Mouse (Mus musculus) lung, postnatal 36 days (tissue): ENCODE measurements around the gene Ncapg.
A peak's percentile ranks its signal among the peaks of the same experiment; 100 is the strongest.
"Not testable (repeated sequence)": the region's sequence is repeated elsewhere in the genome, so short reads cannot be mapped to it uniquely, and the experiment has no call there.

ENCODE experiments used
- DNase-seq: peaks from one replicate; pipeline ENCODE4 v3.0.0; 2022; ENCODE audit warnings: mixed read lengths

Gene Ncapg

DNA sequence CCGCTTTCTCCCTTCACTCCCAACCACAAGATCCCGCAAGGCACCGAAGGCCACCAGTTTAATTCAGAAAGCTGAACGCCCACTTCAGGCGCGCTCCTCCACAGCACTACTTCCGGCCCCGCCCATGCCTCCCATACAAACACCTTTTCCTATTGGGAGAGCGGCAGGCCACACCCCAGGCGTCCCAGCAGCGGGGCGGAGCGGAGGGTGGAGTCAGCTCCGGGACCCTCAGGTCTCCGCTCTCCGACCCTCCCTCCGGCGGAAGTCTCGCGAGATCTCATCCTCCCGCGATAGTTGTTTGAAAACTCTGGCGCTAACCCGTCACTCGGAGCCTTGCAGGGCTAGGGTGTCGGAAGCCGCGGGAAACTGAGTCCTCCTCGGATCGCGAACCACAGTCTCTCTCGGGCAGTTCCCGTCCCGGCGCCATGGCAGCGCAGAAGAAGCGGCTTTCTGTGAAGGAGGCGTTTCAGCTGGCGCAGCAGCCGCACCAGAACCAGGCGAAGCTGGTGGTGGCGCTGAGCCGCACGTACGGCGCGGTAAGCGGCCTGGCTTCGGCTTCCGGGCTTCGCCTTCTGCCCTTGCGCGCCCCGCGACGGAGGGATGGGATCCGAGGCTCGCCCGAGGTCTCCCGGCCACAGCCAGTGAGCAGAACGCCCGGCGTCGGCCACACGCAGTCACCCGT is at the start of gene Ncapg:
Gene Ncapg, plus strand, starts transcription at position 322 of the 682 bp plus-strand sequence.
- DNase-seq: peak; percentile 100

- DNase-seq: no peak
Observed at GRCm38 (mm10) chr5:45621511-45621910, 48.2 kb upstream of the Ncapg start.

DNA sequence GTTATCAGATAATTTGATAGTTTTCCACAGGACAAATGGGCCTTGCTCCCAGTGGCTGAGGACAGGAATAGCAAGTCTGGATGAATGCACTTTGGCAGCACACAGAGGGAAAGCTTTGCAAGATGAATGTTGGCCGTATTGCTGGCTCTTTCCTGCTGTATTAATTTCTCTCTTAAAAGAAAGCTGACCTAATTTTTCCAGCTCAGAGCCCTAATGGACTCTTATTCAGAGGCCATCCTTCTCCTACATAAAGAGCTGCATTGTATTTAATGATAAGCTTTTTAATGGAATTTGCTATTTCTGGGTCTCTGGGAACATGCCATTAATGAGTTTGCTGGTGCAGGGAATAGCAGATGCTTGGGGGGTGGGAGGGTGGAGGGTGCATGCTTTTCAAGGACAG is 41.9 kb upstream of the Ncapg start:
- no peak for DNase-seq

GRCm38 (mm10) chr5:45629470-45629869 is 40.2 kb upstream of the Ncapg start:
- no peak for DNase-seq

- DNase-seq: no peak
Observed at GRCm38 (mm10) chr5:45638378-45638777, 31.3 kb upstream of the Ncapg start.

DNA sequence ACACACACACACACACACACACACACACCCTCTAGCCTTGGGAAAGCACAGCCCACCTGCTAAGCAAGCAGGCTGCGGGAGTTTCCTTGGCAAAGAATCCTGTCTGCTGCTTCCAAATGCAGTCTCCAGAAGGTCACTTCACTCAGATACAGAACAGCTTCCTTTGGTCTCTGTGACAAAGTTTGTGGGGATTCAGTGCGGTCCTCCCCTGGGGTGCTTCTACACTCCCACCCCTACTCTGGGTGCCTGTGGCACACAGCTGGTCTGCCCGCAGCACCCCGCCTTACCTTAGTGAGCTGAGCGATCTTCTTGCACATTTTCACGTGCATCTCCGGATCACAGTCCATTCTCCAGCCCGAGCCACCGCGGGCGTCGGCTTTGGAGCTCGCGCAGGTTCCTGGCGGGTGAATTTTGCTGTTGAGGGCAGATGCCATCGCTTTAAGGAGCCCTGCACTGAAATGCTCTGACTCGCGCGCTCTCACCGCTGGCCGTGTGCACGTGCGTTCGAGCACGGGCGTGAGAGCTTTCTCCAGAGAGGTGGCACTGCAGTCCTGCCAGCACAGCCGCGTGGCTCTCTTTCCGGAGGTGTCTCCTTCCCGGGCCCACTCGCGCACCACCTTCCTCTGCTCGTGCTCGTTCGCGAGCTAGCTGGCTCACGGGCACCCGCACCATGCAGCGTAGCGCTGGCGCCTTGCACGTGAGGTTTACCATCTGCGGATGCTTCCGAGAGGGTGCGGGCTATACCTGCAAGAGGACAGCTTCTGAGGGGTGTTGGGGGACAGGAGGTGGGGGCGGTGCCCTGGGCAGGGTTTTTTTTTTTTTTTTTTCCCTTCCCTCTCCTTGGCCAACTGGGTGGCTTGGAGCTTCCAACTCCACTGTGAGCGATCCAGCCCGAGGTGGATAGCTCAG is 30.7 kb upstream of the Ncapg start, which contains the start of gene Fam184b:
Gene Fam184b, minus strand, starts transcription at position 809 of the 909 bp plus-strand sequence.
- peak; percentile 27 for DNase-seq

GRCm38 (mm10) chr5:45639715-45640092 is 30.0 kb upstream of the Ncapg start:
- DNase-seq: no peak

DNA sequence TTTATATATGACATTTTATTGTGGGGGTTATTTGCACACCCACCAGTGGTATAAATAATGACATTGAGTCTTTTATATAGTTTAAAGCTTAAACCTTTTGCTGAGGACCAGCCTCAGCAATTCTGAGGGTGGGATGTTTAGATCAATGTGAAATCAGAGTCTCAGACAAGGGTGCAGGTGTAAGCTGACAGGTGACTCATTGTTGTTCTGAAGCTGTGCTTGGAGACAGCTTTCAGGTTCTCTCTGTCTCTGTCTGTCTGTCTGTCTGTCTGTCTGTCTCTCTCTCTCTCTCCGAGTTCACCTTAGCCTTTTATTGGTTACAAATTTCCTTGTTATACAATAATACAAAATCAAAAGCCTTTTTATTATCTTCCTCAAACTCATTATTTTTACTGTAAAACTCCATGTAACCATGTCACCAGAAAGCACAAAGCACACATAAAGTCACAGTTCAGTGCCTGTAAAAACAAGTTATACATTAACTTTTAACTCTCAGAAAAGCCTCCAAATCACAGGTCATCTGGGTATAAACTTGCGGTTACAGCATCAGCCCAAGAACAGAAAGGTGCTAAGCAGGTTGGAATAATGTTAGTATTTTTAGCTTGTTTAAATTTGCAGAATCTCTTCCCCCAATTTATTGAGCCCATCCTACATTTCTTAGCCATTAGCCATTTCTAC is 18.6 kb upstream of the Ncapg start:
- no peak for DNase-seq

- DNase-seq: not testable (repeated sequence)
Observed at GRCm38 (mm10) chr5:45658406-45658805, 11.3 kb upstream of the Ncapg start.

DNA sequence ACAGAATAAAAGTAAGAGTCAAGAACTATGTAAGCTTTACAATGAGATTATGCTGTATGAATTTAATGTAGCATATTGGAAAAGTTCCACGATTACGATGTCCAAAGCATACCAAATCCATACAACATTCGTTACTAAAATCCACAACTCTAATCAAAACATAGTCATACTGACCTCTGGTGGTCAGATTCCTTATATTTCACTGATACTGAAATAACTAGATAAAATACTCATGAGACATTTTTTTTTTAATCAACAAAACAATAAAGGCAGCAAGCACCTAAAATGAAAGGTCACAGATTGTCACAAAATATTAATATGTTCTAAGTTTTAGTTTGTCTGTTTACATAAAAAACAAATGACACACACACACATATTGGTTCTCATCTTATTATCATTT is 1.4 kb upstream of the Ncapg start:
- peak; percentile 70 for DNase-seq

DNA sequence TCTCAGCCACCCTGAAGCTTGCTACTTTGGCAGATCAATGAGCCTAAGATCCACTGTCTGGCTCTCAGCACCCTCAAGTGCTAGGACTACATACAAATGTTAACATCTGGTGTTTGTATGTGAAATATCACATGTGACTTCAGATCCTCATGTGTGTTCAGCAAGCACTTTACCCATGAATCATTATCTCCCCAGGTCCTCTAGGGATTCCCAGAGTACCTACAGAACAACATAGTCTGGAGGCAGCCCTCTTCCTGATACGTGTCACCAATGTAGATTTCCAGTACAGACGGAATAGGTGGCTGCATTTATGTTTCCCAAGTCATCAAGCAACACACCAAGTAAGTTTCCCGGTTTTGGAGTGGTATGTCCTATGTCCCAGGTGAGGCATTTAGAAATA is 888 bp upstream of the Ncapg start:
- DNase-seq: no peak

DNA sequence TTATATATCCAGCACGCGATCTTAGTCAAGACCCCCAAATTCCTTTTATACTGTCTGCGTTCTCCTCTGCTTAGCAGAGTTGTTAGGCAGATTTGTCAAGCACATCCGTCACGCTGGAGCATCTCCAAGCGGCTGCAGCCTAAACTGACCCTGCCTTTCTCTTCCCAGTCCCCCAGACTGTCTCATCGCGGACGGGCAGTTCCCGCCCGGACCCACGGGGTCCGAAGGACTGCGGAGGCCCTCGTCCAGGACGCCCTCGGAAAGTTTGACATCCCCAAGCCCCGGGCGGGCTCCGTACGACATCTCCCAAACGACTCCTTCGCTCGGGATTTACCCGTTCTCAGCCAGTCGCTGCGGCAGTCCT is 503 bp upstream of the Ncapg start:
- DNase-seq: no peak

- DNase-seq: no peak
Observed at GRCm38 (mm10) chr5:45670280-45670670, 556 bp downstream of the Ncapg start.

DNA sequence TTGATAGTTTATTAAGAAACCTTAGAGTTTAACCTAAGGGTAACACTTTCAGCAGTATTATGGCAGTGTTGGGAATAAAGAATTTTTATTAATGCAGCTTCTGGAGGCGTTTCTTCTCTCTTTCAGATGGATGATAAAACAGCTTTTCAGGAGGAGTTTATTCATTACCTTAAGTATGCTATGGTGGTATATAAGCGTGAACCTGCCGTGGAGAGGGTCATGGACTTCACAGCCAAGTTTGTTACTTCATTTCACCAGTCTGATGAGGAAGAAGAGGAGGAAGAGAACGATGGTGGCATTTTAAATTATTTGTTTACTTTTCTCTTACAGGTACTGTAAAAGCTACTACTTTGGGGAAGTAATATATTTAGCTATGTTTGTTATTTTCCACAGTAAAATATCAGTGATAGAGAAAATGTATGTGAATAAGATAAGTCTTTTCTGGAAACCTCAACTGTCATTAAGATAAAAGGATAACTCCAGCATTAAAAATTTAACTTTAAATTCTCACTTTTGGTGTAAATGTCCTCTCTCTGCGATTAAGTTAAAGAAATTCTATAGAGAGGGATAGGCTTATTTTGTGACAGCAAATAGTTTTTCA is 1.3 kb downstream of the Ncapg start:
- DNase-seq: no peak

- no peak for DNase-seq
Observed at GRCm38 (mm10) chr5:45675032-45675431, 5.3 kb downstream of the Ncapg start.

GRCm38 (mm10) chr5:45677639-45678038 is 7.9 kb downstream of the Ncapg start:
- DNase-seq: no peak

DNA sequence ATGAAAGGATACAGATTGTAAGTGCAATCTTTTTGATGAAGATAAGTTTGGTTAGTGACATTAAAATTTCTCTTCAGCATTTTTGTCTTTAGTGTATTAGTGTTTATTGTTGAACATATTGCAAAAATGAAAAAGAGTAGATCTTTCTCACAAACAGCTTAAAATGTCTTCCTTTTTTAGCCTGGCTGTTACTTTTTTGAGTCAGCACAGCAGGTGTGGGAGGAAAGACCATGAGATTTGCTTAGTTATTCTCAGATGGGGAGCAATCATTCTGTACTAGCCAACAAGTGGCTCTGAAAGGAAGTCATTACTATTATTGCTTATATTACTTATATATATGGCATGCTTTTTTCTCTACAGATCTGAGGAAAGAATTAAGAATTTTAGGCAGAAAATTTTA is 10.2 kb downstream of the Ncapg start:
- no peak for DNase-seq

DNA sequence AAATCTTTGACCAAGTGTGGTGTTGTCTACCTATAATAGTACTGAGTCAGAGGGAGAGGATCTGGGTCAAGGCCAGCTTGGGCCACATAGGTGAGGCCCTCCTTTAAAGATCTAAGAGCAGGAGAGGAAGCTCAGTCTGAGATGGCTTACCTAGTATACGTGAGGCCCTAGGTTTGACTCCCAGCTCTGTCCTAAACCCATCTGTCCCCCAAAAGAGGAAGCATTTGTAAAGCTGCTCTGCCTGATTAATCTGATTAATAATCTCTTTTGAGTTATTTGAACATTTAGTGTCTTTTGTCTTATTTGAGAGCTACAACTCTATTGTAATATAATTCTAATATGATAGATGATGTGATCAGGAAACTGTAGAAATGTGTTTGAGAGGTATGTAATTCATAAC is 13.7 kb downstream of the Ncapg start:
- DNase-seq: no peak

DNA sequence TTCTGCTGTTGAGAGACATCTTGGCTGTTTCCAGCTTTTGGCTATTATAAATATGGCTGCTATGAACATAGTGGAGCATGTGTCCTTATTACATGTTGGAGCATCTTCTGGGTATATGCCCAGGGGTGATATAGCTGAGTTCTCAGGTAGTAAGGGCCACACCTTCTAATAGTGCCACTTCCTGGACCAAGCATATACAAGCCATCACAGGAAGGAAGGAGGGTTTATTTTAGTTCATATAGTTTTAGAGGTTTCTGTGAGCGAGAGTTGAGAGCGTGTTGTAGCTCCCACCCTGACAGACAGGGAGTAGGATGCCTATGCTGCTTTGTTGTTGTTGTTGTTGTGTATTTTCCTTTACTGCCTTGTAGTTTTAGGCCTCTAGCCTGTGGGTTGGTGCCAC is 15.5 kb downstream of the Ncapg start:
- no peak for DNase-seq

DNA sequence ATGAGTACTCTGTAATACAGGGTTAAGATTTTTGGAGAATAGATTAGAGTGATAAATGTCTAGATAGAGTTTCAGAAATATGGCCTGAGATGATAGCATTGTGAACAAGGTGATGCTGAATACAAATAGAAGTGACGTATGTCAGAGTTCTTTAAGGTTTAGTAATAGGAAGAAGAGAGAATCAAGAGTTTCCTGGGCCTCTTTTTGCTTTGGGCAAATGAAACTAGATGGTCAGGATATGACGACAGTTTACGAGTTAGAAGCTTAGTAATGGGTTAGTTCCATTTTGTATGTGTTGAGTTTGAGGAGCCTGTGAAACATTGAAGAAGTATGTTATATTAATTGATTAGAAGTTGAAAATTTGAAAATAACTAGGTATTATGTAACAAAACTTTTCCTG is 16.5 kb downstream of the Ncapg start:
- no peak for DNase-seq

GRCm38 (mm10) chr5:45689152-45689551 is 19.4 kb downstream of the Ncapg start:
- no peak for DNase-seq

DNA sequence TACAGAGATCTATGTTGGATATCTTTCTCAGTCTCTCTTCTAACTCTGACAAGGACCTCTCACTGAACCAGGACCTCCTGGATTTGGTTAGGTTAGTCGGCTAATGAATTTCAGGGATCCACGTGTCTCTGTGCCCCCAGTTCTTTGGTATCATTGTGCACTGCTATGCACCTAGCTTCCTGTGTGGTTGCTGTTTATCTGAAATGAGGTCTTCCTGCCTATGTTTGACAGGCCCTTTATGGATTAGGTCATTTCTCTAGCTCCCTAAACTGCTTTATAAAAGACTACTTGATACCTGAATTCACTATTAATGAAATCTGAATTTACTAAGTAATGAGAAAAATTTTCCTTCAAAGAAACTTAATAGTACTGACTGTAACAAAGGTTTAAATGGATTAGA is 21.1 kb downstream of the Ncapg start:
- DNase-seq: no peak

GRCm38 (mm10) chr5:45691678-45692077 is 22.0 kb downstream of the Ncapg start:
- DNase-seq: no peak
